In genomic region chr17:24205284-24205888, GRCm38 (mm10) we compare ENCODE assay signal across 8 mouse cellular contexts. TPM values are rescaled to one million over a fixed set of nuclear protein-coding genes. Genes with fewer than 3 reads are reported as not detected.
DNase-seq lines count a peak whose midpoint lies in the region; ATAC-seq and TF ChIP-seq lines count a peak whose summit lies in the region.

Gene Tbc1d24 (minus strand): TSS chr17:24205562.

- intact Hi-C loops in heart, postnatal 10 days (cut with DNase I) = no loop called here

- peak within 1 kb of the TSS; percentile 97 for H3K4me2 ChIP-seq in forebrain, embryonic 14.5 days (ENCODE audit: low read length)
- peak within 1 kb of the TSS; percentile 100 for H3K4me2 ChIP-seq in liver, embryonic 16.5 days (ENCODE audit: low read depth, low read length)
- H3K4me2 ChIP-seq in neural tube, embryonic 12.5 days (replicated peaks) = peak within 1 kb of the TSS; percentile 93

- no peak within 1 kb of the TSS for H3K27ac ChIP-seq in ES-E14 (ENCODE audit: insufficient read depth, low read depth, low read length, poor library complexity, severe bottlenecking)
- peak within 1 kb of the TSS; percentile 65; the same call in 1 of the 2 replicates for H3K27ac ChIP-seq in forebrain, embryonic 14.5 days (ENCODE audit: low read depth, low read length)
- peak within 1 kb of the TSS; percentile 93 for H3K27ac ChIP-seq in liver, embryonic 16.5 days (ENCODE audit: low read length)
- no peak within 1 kb of the TSS for H3K27ac ChIP-seq in neural tube, embryonic 12.5 days

- in situ Hi-C loops in ES-E14 (cut with MboI; ENCODE audit: low sequenced_read_pairs in 2 of 2, unreplicated experiment in 2 of 2) = no loop called here

- peak; percentile 88 for DNase-seq in ES-E14 (ENCODE audit: low read depth, low spot score)
- peak; percentile 96 for DNase-seq in cerebellum, adult 11 months
- DNase-seq in forebrain, embryonic 14.5 days (ENCODE audit: low spot score) = peak; percentile 97
- DNase-seq in heart, postnatal 10 days = peak; percentile 93 to 95
- peak; percentile 31 for DNase-seq in large intestine, adult 2 months (ENCODE audit: low read depth, low spot score)
- peak; percentile 86 for DNase-seq in telencephalon, adult 2 months (ENCODE audit: low read depth, low spot score)

- no peaks in the 10 kb centered on the region for H3K36me3 ChIP-seq in ES-E14 (ENCODE audit: control insufficient read depth, insufficient read depth, low read length, poor library complexity, severe bottlenecking)
- no peaks in the 10 kb centered on the region for H3K36me3 ChIP-seq in forebrain, embryonic 14.5 days (ENCODE audit: control insufficient read depth, insufficient read depth, low read length)
- no peaks in the 10 kb centered on the region for H3K36me3 ChIP-seq in liver, embryonic 16.5 days (ENCODE audit: control insufficient read depth, insufficient read depth)
- no peaks in the 10 kb centered on the region for H3K36me3 ChIP-seq in neural tube, embryonic 12.5 days

- H3K4me1 ChIP-seq in ES-E14 (ENCODE audit: control insufficient read depth in 2 of 2, insufficient read depth in 2 of 2, low read length in 2 of 2, poor library complexity in 1 of 2) = peaks cover 12 to 36% of the 10 kb centered on the region in 2 experiments
- H3K4me1 ChIP-seq in forebrain, embryonic 14.5 days (ENCODE audit: control insufficient read depth, insufficient read depth, low read length) = peaks cover 40% of the 10 kb centered on the region
- peaks cover 93% of the 10 kb centered on the region for H3K4me1 ChIP-seq in liver, embryonic 16.5 days (ENCODE audit: control insufficient read depth, low read depth, low read length)
- H3K4me1 ChIP-seq in neural tube, embryonic 12.5 days = peaks cover 64% of the 10 kb centered on the region

- peak within 1 kb of the TSS; percentile 75 to 82 for H3K4me3 ChIP-seq in ES-E14 (ENCODE audit: insufficient read depth in 1 of 2, low read depth in 1 of 2, low read length in 2 of 2, poor library complexity in 1 of 2, severe bottlenecking in 1 of 2)
- H3K4me3 ChIP-seq in forebrain, embryonic 14.5 days (ENCODE audit: low read depth, low read length) = peak within 1 kb of the TSS; percentile 65
- peak within 1 kb of the TSS; percentile 78 for H3K4me3 ChIP-seq in liver, embryonic 16.5 days (ENCODE audit: low read depth, low read length)
- peak within 1 kb of the TSS; percentile 59 for H3K4me3 ChIP-seq in neural tube, embryonic 12.5 days

- under 1% methylated on average over 65 of the region's 65 CpGs for WGBS in forebrain, embryonic 14.5 days
- 1% methylated on average over 61 of the region's 65 CpGs for WGBS in large intestine, adult 2 months
- under 1% methylated on average over 60 of the region's 65 CpGs for WGBS in liver, embryonic 16.5 days (ENCODE audit: insufficient replicate concordance)
- WGBS in neural tube, embryonic 12.5 days = under 1% methylated on average over 63 of the region's 65 CpGs

- peak within 1 kb of the TSS; percentile 74 for H3K9ac ChIP-seq in ES-E14 (ENCODE audit: insufficient read depth, low read depth, low read length, poor library complexity, severe bottlenecking)
- peak within 1 kb of the TSS; percentile 77 for H3K9ac ChIP-seq in forebrain, embryonic 14.5 days (ENCODE audit: low read length)
- H3K9ac ChIP-seq in liver, embryonic 16.5 days (ENCODE audit: low read depth, low read length) = peak within 1 kb of the TSS; percentile 87
- H3K9ac ChIP-seq in neural tube, embryonic 12.5 days = peak within 1 kb of the TSS; percentile 69

- peaks cover 20% of the 10 kb centered on the region for H3K27me3 ChIP-seq in forebrain, embryonic 14.5 days (replicated peaks; ENCODE audit: control insufficient read depth, insufficient read depth, low read length)
- H3K27me3 ChIP-seq in liver, embryonic 16.5 days (ENCODE audit: control insufficient read depth, insufficient read depth, low read depth, low read length) = peaks cover 6% of the 10 kb centered on the region; the same call in 1 of the 2 replicates
- H3K27me3 ChIP-seq in neural tube, embryonic 12.5 days (replicated peaks) = peaks cover 22% of the 10 kb centered on the region

- no peaks in the 10 kb centered on the region for H3K9me3 ChIP-seq in ES-E14 (ENCODE audit: control insufficient read depth, insufficient read depth, low read depth, low read length)
- H3K9me3 ChIP-seq in forebrain, embryonic 14.5 days (replicated peaks; ENCODE audit: control insufficient read depth, low read length) = no peaks in the 10 kb centered on the region
- H3K9me3 ChIP-seq in liver, embryonic 16.5 days (replicated peaks; ENCODE audit: control insufficient read depth, low read length) = no peaks in the 10 kb centered on the region
- H3K9me3 ChIP-seq in neural tube, embryonic 12.5 days = no peaks in the 10 kb centered on the region

- ATAC-seq in forebrain, embryonic 14.5 days = peak; percentile 80
- ATAC-seq in liver, embryonic 16.5 days (ENCODE audit: low read depth) = peak; percentile 55
- peak; percentile 69 for ATAC-seq in neural tube, embryonic 12.5 days (ENCODE audit: low FRiP score, low read depth)

TF ChIP-seq in ES-E14, 5 proteins besides CTCF, POLR2A, EP300 and RAD21:
- TF ChIP-seq HCFC1 (IDR thresholded peaks at IDR 0.05; ENCODE audit: borderline replicate concordance, insufficient read depth, low read length) (no peak), MAFK (IDR thresholded peaks at IDR 0.05; ENCODE audit: insufficient read depth, low read depth, low read length) (no peak), CHD2 (IDR thresholded peaks at IDR 0.05; ENCODE audit: low read depth, low read length) (no peak), ZNF384 (IDR thresholded peaks at IDR 0.05; ENCODE audit: low read depth, low read length) (no peak), ZC3H11A (IDR thresholded peaks at IDR 0.05; ENCODE audit: borderline replicate concordance, low read depth, low read length) (no peak)
TF ChIP-seq in ES-E14: peak in this region for 0.

RNA-seq across cellular contexts. Expression of gene Tbc1d24, which starts in this region (rescaled TPM):
- total RNA-seq in ES-E14 (2012; rRNA removed) = 14.1 and 20.4 TPM in 2 replicates
- 10.5 and 15.0 TPM in 2 replicates for polyA plus RNA-seq in forebrain, embryonic 14.5 days (2014; fragmentation: Nextera tagmentation; extraction: Ambion mirVana)
- 10 to 100 TPM in 1 of 2 experiments, 1 to 10 TPM in 1; 8.4 to 11.0 TPM for total RNA-seq in heart, postnatal 10 days (2021)
- polyA plus RNA-seq in large intestine, adult 2 months (2012; rRNA removed) = 9.2 and 35.2 TPM in 2 replicates
- 7.0 and 7.4 TPM in 2 replicates for polyA plus RNA-seq in liver, embryonic 16.5 days (2015; fragmentation: Nextera tagmentation; extraction: Ambion mirVana)
- polyA plus RNA-seq in neural tube, embryonic 12.5 days (2016; fragmentation: Nextera tagmentation; extraction: Ambion mirVana) = 12.4 and 13.0 TPM in 2 replicates

Comparison
In these comparisons a context has a peak if more than half of its experiments do, and no peak if none do; other contexts are left out.
1. DNase-seq: peak in every context shown above with its lines; median percentile 97 in forebrain, embryonic 14.5 days; 96 in cerebellum, adult 11 months; 94 in heart, postnatal 10 days; 88 in ES-E14; 86 in telencephalon, adult 2 months; 31 in large intestine, adult 2 months.
2. H3K27ac ChIP-seq: peak in forebrain, embryonic 14.5 days (single experiment) and liver, embryonic 16.5 days (single experiment); none in ES-E14 (single experiment) and neural tube, embryonic 12.5 days (single experiment).
3. Peak in every context shown above with its lines, with median percentiles within 50 percentile points of each other: H3K4me3 ChIP-seq, H3K9ac ChIP-seq, ATAC-seq and H3K4me2 ChIP-seq.